Mouse (Mus musculus): ENCODE measurements around the gene Mc3r. TPM values are rescaled to one million over a fixed set of nuclear protein-coding genes. Genes with fewer than 3 reads are reported as not detected.

Mc3r gene
- not detected for total RNA-seq (2023)

GRCm38 (mm10) chr2:172248106-172248764, at the start of gene Mc3r:
Gene Mc3r (plus strand): TSS chr2:172248492.

Other genes with a start within 250 kb of the Mc3r start
- gene Cbln4, start 205.0 kb upstream of the Mc3r start, total RNA-seq (2023) = not detected
- 9.6 TPM for gene Fam210b, start 97.1 kb downstream of the Mc3r start, total RNA-seq (2023)
- 8.7 TPM for gene Aurka, start 122.0 kb downstream of the Mc3r start, total RNA-seq (2023)
- 34.1 TPM for gene Cstf1, start 122.2 kb downstream of the Mc3r start, total RNA-seq (2023)
- 1.4 TPM for gene Cass4, start 145.3 kb downstream of the Mc3r start, total RNA-seq (2023)
- gene Rtf2, start 192.1 kb downstream of the Mc3r start, total RNA-seq (2023) = 74.8 TPM
- gene Gcnt7, start 210.1 kb downstream of the Mc3r start, total RNA-seq (2023) = not detected
- gene Fam209, start 224.0 kb downstream of the Mc3r start, total RNA-seq (2023) = 4.7 TPM

Data from CD4-positive naive resting alpha-beta T cell, adult 76 days (primary cell).